Mouse (Mus musculus) kidney, adult 11 months (tissue): ENCODE data around the gene Nup43.

Experiments used
- DNase-seq: peaks from one replicate; pipeline ENCODE4 v3.0.0; 2022

Nup43 gene

DNA sequence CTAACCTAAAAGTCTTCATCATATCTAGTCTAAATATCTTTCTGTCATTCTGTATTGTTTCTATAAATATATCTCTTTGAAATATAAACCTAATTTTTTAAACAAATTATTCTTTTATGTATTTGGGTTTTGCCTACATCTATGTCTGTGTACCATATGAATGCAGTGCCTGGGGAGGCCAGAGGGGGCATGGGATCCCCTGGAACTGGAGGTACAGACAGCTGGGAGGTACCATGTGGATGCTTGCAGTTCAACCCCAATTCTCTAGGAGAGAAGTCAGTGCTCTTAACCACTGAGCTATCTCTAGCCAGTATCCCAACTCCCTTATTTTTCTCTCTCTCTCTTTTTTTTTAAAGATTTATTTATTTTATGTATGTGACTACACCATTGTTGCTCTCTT, 28.0 kb downstream of the Nup43 start:
- no peak for DNase-seq

DNA sequence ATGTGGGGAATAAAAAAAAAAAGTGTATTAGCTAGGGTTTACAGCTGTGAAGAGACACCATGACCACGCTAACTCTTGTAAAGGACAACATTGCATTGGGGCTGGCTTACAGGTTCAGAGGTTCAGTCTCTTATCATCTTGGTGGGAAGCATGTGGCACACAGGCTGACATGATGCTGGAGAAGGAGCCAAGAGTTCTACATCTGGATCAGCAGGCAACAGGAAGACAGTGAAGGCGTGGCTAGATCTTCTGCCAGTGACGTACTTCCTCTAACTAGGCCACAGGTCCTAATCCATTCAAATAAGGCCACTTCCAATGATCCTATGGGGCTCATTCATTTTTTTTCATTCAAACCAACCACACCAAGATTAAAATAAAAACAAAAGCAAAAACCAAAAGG, 32.8 kb downstream of the Nup43 start:
- no peak for DNase-seq

DNA sequence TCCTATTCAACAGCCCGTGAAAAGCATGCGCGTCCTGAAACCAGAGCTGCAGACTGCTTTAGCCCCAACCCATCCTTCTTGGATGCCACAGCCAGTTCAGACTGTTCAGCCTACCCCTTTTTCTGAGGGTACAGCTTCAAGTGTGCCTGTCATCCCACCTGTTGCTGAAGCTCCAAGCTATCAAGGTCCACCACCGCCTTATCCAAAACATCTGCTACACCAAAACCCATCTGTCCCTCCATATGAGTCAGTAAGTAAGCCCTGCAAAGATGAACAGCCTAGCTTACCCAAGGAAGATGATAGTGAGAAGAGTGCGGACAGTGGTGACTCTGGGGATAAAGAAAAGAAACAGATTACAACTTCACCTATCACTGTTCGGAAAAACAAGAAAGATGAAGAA, 35.3 kb downstream of the Nup43 start:
- DNase-seq = no peak

- DNase-seq = no peak
Observed at GRCm38 (mm10) chr10:7710121-7710520, 42.8 kb downstream of the Nup43 start.

- DNase-seq = no peak
Observed at GRCm38 (mm10) chr10:7712506-7712905, 45.2 kb downstream of the Nup43 start.

- DNase-seq = no peak
Observed at GRCm38 (mm10) chr10:7715056-7715455, 47.8 kb downstream of the Nup43 start.

DNA sequence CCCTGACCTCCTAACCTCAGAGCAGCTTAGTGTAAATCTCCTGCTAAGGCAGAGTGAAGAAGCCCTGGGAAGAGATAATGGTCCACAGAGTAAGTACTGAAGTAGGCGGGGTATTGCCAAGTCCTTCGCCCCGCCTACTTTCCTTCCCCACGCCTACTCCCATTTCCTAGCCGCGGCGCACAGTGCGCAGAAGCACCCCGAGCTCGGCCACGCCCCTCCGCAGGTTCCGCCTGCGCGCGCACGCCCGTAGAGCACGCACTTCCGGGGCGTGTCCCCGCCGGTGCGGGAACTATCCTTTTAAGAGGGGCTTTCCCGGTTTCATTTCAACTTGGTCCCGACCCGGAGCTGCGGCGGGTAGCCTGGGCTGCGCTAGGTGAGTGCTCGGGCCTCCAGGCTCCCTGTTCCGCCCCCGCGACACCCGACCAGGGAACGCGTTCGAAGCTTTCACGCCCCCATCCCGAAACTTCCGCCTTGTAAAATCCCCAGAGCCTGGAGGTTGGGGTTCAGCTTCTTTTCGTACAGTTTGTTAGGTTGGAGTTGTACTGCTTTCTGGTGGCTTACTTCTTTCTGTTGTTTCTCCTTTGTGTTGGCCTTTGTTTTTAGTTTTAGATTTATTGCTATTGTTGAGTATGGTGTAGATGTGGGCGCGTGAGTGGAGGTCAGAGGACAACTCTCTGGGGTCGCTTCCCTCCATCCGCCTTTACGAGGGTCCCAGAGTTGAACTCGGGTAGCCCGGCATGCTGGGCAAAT, 58.6 kb downstream of the Nup43 start, which contains the start of gene Katna1:
TSS of gene Katna1 (plus strand) at position 250 of the 750 bp plus-strand sequence.
- peak; percentile 92 for DNase-seq

DNA sequence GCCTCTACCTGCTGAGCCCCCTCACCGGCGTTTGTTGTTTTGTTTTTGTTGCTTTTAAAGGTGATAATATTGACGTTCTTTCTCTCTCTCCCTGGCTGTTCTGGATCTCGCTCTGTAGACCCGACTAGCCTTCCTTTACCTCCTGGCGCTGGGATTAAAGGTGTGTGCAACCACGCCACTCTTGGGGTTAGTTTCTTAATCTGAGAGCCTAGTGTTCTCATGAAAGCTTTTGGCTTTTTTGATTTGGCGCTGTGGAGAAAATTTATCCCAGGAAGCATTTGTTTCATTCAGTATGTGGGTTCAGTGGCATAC, 59.2 kb downstream of the Nup43 start:
- no peak for DNase-seq

GRCm38 (mm10) chr10:7727011-7727410, 59.7 kb downstream of the Nup43 start:
- DNase-seq = no peak
